Mouse (Mus musculus): ENCODE measurements around the gene Olfr736.

- TF ChIP-seq MYOG (IDR thresholded peaks at IDR 0.05; ENCODE audit: control insufficient read depth, extremely low read depth, insufficient read length) (no peak), CEBPB (IDR thresholded peaks at IDR 0.05; ENCODE audit: low read depth) (no peak), CTCF (IDR thresholded peaks at IDR 0.05; ENCODE audit: control insufficient read depth, insufficient read depth, insufficient read length) (no peak), FOSL1 (IDR thresholded peaks at IDR 0.05; ENCODE audit: insufficient read depth, low read length, poor library complexity, severe bottlenecking) (no peak), USF1 (IDR thresholded peaks at IDR 0.05; ENCODE audit: low read depth) (no peak)
These were observed 23.4 kb upstream of the Olfr736 start, which contains the start of gene Tlr11 for GRCm38 (mm10) chr14:50357593-50357992.

All from C2C12 (cell line).